Mouse (Mus musculus) small intestine, adult 2 months (tissue): ENCODE data around the gene Rad52. TPM values are rescaled to one million over a fixed set of nuclear protein-coding genes. Genes with fewer than 3 reads are reported as not detected.

ENCODE experiments used
- H3K27ac ChIP-seq: fragments of 200-500 bp; 2 replicates; pipeline ENCODE4 v1.5.1; 2012; ENCODE audit warnings: low read depth, low read length, control low read depth, inconsistent platforms; ENCODE audit not compliant: insufficient read depth
- H3K27me3 ChIP-seq: fragments of 200-500 bp; 2 replicates; pipeline ENCODE4 v1.6.1; 2012; ENCODE audit warnings: mild to moderate bottlenecking, moderate library complexity, low read length, inconsistent platforms; ENCODE audit not compliant: control insufficient read depth, insufficient read depth
- H3K36me3 ChIP-seq: fragments of 200-500 bp; 2 replicates; pipeline ENCODE4 v1.6.1; 2012; ENCODE audit warnings: mild to moderate bottlenecking, low read length, control low read depth, inconsistent platforms; ENCODE audit not compliant: control insufficient read depth, insufficient read depth
- H3K4me1 ChIP-seq: fragments of 200-500 bp; 2 replicates; pipeline ENCODE4 v1.6.1; 2012; ENCODE audit warnings: low read length, inconsistent platforms, mixed read lengths; ENCODE audit not compliant: control insufficient read depth, insufficient read depth, insufficient read length
- H3K4me3 ChIP-seq: fragments of 200-500 bp; 2 replicates; pipeline ENCODE4 v1.5.1; 2012; ENCODE audit warnings: low read depth, mild to moderate bottlenecking, control low read depth, inconsistent platforms, low read length, moderate library complexity
- CTCF ChIP-seq: fragments of 200-500 bp; IDR thresholded peaks from 2 replicates; pipeline ENCODE4 v1.5.1; 2012; ENCODE audit warnings: low read depth, mild to moderate bottlenecking, control low read depth, inconsistent platforms, low read length, moderate library complexity, mixed read lengths; ENCODE audit not compliant: insufficient replicate concordance, insufficient read length; ENCODE audit errors: extremely low read depth
- POLR2A ChIP-seq: fragments of 200-500 bp; IDR thresholded peaks from 2 replicates; pipeline ENCODE4 v1.6.1; 2012; ENCODE audit warnings: low read depth, mild to moderate bottlenecking, control low read depth, inconsistent platforms, low read length, moderate library complexity
- WGBS: fragments of 180-500 bp; shearing (Covaris S2); methylation state at CpG from one replicate; pipeline ENCODE4 v1.1.7; 2018; 5-methylcytosine and 5-hydroxymethylcytosine counted together
- polyA plus RNA-seq: library from polyadenylated mRNA; depleted of rRNA; stranded (reverse); fragments of >200 nt; gene quantifications from 2 replicates; pipeline ENCODE4 v1.2.3, GENCODE M21; 2012; rRNA removed

Gene Rad52
- polyA plus RNA-seq, 1 experiment: 11.9 TPM

DNA sequence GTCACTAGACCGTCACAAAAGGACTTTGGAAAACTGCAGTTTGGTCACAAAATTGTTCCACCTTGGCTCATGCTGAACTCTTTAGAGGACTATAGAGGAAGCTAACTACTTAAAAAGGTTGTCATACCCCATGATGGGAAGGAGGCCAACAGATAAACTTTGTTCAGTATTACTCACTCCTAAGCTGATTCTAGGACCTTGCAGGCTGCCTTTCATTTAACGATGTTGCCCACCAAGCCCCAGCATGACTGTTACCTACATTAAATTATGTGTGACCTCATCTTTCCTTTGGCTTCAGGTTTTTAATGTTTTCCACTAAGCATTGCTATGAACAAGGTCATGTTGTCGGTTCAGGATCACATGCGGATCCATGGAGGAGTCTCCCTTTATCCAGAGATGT is 20.0 kb downstream of the Rad52 start:
- TF ChIP-seq CTCF (no peak), POLR2A (no peak)
- Histone ChIP-seq H3K27ac (no peak overlapping the region), H3K36me3 (peaks cover 59% of the 10 kb centered on the region), H3K4me3 (no peak overlapping the region), H3K27me3 (no peaks in the 10 kb centered on the region), H3K4me1 (no peaks in the 10 kb centered on the region)
- 86% methylated on average over 4 of the region's 4 CpGs for WGBS

DNA sequence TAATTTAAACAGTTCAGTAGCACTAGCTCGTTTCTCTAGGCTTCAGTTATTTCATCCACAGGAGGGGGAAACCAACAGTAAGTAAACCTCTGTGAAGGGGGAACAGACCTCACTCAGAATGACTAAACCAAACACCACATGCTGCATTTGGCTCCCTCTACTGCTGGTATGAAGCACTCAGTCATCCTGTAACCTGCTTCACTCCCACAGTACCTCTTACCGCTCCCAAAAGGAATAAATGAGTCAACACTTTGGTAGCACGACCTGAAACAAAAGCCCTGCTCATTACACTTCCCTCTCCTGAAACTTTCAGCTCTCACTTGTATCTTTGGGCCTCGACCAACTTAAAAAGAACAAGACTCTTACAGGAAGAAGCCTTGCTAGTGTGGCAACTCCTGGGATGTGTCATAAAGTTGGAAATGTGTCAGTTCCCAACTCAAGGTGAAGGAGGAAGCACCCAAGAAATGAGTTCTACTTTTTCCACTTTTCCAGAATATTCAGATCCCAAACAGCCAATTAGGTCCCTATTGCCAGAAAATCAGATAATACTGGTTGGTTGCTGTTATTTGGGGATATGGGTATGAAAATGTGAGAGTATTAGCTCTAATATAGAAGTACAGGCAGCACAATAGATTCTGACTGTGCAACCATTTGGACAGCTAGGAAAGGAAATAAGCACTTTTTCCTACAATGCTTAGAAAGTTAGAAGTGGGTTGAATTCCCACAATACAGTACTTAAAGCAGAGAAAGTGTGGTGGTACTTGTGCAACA is 21.9 kb downstream of the Rad52 start:
- Histone ChIP-seq H3K27me3 (no peaks in the 10 kb centered on the region), H3K4me3 (no peak overlapping the region), H3K27ac (no peak overlapping the region), H3K36me3 (peaks cover 62% of the 10 kb centered on the region), H3K4me1 (no peaks in the 10 kb centered on the region)
- 55% methylated on average over 4 of the region's 4 CpGs for WGBS
- TF ChIP-seq CTCF: no peak
- TF ChIP-seq POLR2A: no peak

Other genes starting within 250 kb of the Rad52 start
- gene Erc1, start 54.5 kb upstream of the Rad52 start, polyA plus RNA-seq: 2.4 and 5.1 TPM in 2 replicates
- 21.5 and 33.7 TPM in 2 replicates for gene Wnk1, start 136.0 kb downstream of the Rad52 start, polyA plus RNA-seq
- gene Ninj2, start 190.7 kb downstream of the Rad52 start, polyA plus RNA-seq: not detected in 2 replicates